Mouse (Mus musculus) frontal cortex, postnatal 25 days (tissue): ENCODE data around the gene Traf7.

Experiments
- DNase-seq, 2 experiments: peaks; one replicate each; pipeline ENCODE4 v3.0.0; 2022; ENCODE audit warnings: low spot score in 2 of 2

The Traf7 gene

DNA sequence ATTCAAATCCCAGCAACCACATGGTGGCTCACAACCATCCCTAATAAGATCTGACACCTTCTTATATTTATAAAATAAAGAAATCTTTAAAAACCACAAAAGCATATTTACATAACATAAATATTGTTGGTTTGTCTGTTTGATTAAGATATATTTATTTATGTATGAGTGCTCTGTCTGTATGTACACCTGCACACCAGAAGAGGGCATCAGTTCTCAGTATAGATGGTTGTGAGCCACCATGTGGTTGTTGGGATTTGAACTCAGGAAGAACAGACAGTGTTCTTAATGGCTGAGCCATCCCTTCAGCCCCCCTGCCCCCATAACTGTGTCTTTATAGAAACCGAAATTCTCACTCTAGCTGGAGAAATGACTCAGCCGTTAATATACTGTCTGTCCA is 17.5 kb upstream of the Traf7 start:
- DNase-seq = no peak

DNA sequence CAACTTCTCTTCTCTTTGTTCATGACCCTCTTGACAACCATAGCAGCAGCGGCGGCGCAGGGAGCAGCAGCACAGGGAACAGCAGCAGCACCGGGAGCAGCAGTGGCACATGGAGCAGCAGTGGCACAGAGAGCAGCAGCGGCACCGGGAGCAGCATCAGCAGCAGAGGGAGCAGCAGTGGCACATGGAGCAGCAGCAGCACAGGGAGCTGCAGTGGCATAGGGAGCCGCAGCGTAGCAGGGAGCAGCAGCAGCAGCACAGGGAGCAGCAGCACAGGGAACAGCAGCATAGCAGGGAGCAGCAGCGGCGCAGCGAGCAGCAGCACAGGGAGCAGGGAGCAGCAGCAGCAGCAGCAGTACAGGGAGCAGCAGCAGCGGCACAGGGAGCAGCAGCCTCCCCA is 16.9 kb upstream of the Traf7 start:
- DNase-seq = no peak

DNA sequence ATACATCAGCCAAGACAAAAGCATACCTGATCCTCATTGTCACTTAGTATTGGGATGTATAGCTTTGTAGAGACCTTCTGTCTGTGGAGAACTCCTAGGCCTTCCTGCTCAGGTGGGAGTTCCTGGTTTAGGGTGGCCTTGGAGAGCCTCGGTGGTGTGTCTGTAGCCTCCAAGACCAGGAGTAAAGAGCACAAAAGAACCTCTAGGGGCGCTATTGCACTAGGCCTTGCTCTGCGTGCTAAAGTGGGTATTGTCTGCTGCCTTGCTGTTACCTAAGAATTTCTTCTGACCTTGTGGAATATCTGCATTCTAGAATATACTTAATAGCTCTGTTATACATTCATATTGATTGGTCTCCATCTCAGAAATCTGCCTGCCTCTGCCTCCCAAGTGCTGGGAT is 12.6 kb upstream of the Traf7 start:
- no peak for DNase-seq

DNA sequence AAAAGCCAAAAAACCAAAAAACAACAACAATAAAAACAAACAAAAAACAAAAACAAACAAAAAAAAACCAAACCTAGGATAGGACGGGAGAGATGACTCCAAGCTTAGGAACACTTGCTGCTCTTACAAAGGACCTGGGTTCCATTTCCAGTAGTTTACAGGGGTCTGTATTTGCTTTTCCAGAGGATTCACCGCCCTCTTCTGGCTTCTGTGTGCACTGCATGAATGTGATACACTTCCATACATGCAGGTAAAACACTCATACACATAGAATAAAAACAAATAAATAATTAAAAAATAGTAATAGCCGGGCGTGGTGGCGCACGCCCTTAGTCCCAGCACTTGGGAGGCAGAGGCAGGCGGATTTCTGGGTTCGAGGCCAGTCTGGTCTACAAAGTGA is 11.2 kb upstream of the Traf7 start:
- DNase-seq = peak in 1 of 2 experiments; percentile 53

DNA sequence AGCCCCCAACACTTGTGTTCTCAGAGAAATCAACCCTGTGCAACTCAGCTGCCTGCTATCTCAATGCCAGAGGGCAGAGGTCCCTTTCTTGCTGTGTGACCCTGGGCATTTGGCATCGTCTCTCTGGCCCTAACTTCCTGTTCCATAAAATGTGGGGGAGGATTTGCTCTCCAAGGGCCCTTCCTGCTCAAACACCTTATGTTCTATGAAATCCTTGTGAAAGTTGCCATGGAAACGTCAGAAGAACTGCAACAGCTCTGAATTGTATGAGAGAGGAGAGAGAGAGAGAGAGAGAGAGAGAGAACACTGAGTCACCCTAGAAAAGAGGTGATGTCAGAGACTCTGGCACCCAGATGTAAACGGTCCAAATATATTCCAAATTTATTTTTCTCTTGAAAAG is 9.8 kb upstream of the Traf7 start:
- DNase-seq = no peak

DNA sequence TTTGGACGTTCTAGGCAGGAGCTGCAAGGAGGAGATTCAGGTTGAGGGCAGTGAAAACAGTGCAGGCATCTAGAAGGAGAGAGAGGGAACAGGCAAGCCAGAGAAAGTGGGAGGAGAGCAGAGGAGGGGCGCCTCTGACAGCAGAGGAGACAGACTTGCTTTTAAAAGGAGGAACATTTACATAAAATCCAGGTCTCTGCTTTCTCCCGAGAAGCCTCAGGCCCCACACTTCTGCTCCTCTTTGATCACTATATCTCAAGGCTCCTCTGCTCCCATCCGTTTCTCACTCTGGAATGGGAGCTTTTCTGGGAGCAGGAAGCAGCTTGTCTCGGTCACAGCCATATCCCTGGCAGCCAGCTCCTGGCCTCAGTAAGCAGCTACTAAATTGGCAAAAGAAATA is 7.6 kb upstream of the Traf7 start:
- DNase-seq = no peak

DNA sequence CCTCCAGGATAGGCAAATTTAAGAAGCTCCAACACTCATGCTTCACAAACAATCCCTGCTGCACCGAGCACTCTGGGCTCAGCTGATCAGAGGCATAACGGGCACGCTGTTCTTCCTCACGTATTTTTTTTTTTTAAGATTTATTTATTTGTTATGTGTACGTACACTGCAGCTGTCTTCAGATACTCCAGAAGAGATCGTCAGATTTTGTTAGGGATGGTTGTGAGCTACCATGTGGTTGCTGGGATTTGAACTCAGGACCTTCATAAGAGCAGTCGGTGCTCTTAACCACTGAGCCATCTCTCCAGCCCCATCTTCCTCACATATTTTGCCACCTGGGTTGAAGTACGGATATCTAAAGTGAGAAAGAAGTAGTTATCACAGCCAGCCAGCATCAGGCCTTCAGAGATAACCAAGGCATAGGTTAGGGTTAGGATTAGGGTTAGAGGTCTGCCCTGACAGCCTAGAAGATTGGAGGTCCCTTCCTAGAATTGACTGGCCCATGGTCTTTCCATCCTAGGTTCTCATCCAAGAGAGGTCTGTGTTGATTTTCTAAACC is 6.5 kb upstream of the Traf7 start, which contains the start of gene Rab26:
TSS of gene Rab26 (minus strand) at position 51 of the 559 bp plus-strand sequence.
- no peak for DNase-seq

DNA sequence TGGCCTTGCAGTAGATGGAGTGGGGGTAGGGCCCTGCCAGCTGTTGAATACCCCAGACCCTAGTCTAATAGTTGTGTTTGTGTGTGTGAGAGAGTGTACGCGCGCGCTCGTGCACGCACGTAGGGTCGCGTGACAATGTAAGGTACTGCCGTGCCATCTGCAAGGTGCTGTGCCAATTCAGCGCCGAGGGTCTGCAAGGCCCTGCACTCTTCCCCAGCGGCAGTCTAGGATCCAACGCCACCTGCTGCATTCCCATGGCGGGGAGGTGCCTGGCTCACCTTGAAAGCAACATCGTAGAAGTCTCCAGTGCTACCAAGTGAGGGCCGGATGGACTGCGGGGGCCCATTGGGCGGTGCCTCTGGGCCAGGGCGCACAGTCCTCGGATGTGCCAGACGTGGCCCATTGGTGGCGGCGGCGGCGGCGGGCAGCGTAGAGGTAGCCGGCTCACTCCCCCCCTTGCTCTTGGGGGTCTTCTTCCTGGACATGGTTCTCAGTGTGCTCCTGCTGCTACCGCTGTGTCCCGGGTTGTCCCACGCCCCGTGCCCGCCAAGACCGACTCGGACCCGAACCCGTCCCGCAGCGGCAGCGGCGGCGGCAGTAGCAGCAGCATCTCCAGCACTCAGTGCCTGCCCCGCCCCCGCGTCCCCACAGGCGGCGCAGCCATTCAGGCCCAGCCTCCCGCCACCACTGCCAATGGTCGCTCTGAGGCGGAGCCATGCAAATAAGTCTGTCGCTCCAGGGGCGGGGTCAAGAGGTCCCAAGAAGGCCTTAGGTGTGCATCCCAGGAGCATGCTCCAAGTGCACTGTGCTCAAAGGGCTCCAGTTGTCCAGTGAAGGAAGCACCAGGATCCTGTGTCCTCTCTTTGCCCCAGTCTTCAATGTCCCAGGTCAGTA is 5.6 kb upstream of the Traf7 start:
- DNase-seq = peak; percentile 72 to 83

DNA sequence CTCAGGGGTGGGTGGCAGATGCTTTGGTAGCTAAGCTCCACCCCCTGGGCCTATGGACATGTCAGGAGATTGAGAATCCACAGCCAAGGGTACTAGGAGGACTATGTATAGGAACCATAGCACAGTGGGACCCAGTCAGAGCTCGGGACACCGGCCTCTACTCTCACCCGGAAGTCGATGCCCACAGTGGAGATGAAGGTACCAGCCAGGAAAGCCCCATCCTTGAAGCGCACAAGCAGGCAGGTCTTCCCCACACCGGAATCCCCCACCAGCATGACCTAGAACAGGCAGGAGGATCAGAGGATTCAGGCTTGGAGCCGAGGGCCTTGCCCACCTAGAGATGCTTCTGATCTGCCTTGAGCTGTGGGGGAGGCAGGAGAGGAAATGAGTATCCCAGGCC is 4.3 kb upstream of the Traf7 start:
- DNase-seq = no peak

DNA sequence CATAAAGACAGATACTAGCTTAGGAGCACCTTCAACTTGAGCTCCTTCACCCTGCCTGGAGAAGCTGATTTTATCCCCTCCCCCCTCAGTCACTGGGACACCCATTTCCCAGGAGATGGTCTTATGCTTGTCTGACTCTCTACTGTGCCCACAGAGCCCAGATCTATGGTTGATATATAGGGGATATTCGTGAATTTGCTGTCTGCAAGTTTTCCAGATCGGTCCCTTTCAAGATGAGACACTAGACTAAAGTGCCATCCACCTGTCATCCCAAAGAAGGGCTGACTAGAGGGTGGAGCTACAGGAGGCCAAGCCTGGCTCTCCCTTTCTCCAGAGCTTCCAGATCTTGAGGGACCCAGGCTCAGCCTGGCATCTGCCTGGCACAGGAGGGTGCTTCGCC is 3.3 kb upstream of the Traf7 start:
- no peak for DNase-seq

DNA sequence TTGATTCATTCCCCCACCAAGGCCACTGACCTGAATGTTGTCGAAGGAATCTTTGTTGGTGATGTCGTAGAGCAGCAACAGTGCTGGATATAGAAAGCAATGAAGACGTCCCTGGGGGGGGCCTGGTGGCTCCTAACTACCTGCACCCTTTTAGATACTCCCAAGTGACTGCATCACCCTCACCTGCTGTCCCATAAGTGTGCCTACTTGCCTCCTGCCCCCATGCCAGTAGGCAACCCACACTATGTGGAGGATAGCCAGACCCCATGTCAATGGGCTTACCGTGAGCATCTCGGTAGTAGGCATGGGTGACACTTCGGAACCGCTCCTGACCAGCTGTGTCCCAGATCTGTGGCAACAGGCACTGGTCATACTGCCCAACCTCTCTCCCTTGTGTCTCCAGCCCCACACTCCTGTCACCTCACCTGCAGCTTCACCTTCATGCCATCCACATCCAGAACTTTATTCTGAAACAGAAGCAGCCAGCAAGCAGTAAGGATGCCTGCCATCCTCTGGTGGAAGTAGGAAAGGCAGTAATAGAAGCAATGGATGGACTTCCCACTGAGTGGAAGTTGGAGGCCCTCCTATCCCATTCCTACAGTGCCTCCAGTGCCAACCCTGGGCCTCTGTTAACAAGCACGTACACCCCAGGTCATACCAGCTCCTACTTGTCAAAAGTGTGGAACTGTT is 2.8 kb upstream of the Traf7 start:
- DNase-seq = no peak

DNA sequence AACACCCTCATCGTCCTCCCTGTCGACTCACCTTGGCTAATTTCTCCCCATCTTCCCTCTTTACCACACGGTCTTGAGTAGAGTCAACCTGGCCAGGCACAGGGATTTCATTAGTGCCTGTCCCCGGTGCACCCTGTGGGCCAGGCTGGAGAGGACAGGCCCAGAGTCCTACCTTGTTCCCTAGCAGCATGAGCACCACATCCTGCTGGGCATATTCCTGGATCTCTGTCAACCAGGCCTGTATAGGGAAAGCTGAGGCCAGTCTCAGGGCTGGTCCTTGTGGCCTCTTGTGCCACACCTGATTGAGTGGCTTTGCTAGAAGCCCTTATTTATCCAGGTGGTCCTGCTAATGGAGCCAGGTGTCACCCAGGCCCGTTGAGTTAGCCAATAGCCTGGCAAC is 2.1 kb upstream of the Traf7 start:
- no peak for DNase-seq

DNA sequence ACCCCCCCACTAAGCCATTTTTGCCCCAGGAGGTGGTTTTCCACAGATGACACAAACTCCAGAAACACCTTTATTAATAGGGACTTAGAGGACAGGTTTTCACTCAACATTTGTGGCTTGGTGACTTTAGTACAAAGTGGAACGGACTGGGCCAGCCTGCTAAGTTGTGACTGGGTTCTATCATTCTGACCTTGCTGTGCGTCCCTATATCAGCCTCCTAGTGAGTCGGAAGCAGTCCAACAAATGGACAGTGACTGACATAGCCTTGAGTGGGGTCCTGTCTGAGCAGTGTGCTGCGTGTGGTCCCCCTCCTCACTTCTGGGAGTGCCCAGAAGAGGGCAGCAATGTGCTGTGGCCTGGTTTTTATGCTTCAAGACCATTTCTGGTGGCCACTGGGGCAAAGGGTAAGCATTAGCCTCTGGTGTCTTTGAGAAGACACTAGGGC is 1.3 kb upstream of the Traf7 start:
- no peak for DNase-seq

DNA sequence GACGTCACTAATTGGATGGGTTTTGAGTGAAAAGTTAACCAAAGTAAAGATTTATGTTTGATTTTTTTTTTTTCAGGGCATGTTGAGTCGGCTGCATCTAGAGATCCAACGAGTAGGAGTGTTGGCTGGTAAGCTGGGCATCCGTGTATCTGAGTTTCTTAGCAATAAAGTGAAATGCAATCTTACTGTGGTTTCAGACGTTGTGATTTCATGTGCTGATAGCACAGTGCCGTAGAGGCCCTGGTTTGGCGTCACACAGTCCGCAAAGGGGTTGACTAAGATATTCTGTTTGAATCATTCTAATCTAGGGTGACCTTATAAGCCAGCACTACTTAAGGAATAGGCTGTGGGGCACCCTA is 801 bp upstream of the Traf7 start:
- DNase-seq = no peak

DNA sequence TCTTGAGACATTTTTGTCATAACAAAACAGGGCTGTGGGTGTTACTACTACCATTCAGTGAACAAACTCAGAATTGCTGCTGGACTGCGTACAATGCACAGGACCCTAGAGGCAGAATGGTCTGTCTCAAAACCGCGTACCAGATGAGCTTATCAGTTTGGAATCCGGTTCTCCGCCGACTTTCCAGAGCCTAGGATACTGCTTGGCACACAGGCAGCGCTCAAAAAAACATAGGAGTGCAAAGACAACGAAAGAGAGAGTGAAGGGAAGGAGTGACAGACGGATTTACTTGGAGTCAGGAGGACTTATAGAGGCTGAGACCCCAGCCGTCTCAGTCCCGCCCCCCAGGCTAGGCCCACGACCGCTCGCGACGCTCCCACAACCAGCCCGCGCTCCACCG is 423 bp downstream of the Traf7 start:
- DNase-seq = no peak

DNA sequence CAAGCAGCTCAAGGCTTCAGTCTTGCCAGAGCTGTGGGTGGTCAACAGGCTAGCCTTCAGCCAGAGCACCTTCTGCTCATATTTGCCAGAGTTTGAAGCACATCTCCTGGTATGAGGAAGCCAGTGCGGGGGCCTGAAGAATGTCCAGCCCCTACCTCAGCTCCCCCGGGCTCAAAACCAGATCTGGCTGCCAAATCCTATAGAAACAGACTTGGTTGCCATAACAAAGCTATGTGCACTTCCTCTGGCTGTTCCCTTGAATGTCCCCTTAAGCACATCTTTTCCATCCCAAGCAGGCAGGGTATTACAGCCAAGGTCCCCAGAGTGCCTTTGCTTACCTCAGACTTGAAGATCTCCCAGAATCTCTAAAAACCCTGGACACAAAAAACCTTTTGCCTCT is 3.0 kb downstream of the Traf7 start:
- no peak for DNase-seq

DNA sequence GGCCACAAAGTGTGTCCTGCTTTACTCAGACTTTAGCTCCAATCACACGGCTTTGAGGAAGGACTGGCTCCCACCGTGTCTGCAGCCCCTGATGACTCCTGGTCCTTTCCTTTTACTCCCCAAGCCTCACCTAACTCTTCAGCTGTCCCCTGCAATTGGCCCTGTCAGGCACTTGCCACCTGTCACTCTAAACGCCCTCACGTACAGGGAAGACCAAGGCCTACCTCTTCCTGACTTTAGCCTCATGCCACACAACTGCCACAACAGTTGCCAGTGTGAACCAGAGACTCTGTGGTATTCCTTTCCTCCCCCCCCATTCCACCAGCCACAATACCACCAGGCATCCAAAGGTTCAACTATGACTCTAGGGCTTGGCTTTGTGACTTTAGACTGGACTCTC is 7.3 kb downstream of the Traf7 start:
- no peak for DNase-seq

DNA sequence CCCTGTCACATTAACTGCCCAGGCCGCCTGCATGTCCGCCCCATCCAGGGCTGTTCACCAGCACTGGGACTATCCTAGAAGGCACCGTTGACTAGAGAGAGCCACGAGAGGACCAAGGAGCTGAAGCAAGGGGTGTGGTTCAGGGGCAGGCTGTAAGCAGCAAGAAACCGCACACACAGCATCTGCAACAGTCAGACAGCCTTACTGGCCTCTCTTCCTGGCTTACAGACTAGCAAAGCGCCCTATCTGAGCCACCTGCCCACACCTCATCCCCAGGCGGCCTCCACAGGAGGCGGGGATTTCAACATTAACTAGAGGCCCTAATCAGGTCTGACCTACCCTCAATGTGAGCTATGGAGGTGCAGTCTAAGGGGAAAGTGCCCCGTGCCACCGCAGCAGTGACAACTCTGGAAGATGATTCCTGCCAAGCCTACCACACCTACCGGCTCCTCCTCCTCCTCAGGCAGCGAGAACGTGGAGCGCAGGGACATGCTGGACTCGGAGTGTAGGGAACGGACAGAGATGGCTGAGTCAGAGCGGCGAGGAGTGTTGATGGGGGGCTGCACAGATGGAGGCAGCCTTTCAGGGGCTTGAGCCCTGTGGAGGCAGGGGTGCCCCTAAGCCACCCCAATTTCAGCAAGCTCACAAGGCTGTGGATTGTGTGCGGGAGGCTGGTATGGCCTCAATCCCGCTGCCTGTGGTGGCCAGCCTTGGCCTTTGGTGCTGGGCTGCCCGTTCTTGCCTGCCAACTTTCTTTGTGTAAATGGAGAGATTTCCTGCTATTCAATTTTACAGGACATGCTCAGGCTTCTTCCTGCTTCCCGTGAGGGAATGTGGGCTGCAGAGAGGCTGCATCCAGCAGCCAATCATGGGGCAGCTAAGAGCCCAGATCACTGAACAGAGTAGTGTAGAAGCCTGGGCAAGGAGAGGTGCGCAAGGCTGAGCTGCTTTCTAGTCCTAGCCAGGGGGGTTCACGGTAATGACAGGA is 13.2 kb downstream of the Traf7 start:
- DNase-seq = no peak

DNA sequence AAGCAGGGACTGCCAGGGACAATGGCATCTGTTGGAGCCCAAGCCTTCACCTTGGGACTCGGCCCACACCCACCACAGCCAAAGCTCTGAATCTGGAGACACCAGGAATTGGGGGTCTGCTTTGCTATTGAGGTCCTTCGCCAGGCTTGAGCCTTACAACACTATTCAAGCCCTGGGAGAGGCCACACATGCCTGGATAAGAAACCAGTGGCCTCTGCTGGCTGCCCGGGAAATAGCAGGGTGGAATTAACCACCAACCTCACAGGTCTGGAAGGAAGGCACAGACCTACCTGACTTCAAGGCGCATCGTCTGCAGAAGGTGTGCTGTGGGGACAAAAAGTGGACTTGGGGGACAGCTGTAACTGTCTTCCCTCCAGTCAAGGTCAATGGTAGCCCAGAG is 14.1 kb downstream of the Traf7 start:
- DNase-seq = peak in 1 of 2 experiments; percentile 66

DNA sequence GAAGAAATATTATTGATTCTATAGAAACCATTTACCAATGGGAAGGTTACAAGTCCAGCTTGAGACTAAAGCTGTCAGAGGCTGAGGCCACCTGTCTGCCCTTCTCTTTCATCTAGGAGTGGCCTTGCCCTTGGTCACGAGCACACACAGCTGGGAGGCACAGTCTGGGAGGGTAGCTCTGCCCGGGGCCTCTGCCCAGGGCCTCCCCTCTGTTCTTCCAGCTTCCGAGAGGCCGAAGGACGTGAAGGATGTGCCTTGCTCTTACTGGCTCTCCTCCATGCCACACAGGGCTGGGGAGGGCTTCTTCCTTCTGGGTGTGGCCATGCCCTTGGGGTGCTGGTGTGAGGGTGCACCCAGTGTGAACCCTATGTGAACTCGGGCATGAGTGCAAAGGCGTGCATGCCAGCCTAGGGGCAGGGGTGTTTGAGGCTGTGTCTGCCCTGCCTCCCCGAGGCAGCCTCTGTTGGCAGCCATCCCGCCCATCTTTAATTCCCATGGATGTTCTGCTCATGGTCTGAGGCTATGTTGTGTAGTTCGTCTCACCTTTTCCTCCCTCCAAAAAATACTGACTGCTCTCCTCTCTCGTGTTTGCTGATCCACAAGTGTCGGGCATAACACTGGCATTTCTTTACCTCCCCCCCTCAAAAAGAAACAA is 19.8 kb downstream of the Traf7 start:
- DNase-seq = no peak

DNA sequence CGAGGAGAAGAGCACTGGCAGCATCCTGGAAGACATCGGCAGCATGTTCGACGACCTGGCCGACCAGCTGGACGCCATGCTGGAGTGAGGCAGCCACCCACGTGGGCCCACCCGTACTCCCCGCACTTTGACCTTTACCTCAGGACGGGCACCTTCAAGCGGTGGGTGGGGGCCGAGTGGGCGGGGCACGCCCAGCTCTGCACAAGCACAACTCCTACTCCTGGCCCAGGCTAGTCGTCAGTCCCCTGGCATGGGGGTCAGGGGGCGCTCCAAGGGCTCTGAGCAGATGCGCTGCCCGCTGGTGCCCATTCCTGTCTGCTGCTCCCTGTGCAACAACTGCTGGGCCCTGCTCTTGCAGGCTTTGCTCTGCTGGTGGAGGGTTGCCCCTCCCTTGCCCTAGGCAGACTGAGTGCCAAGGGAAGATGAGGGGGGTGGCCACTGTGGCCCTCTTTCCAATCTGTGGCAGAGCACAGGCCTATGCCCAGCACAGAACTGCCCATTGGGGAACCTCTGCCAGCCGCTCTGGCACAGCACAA is 20.5 kb downstream of the Traf7 start:
- DNase-seq = no peak
